In the genomic region with DNA sequence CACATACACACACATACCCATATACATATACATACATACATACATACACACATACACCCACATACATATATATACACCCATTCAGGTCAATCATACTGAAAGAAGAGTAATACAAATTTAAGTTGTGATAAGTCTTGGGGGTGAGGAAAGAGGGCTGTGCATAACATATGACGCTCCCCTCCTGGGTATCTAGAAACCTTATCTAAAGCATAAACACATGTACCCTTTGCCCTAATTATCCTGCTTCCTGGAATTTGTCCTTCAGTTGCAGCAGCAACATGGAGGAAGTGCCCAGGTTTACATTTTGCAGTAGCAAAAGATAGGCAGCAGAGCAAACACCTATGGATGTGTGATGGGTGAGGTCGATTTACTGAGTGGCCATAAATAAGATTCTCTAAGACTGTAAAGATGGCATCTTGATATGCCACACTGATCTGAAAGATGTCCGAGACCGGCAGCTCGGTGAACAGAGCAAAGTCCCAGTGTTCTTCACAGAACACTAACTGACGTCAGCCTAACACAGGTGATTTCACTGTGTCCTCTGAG, we compare ENCODE assay signal across 19 mouse cellular contexts.
"Had no signal": no experiment of that assay in that cellular context is flagged by ENCODE, and none has a peak within 500 bp of the region (broad histone marks: within the 10 kb centered on the region; RNA-seq: fewer than 3 reads in every experiment).

No protein-coding gene starts in this region.

- DNase-seq: kidney, adult 18-20 months; kidney, adult 9 months; kidney, postnatal 14 days; layer of hippocampus, adult 9-11 months; liver; liver, embryonic 13.5 days; lung, embryonic 14.5 days; lung, postnatal 10 days; lung, postnatal 4 days; midbrain, embryonic 14.5 days; right cerebral cortex, postnatal 4 days; spleen, adult 18-20 months; thymus, adult 18-20 months; thymus, postnatal 36 days had no signal

- H3K27ac ChIP-seq: layer of hippocampus, adult 2 months; limb, embryonic 10.5 days; limb, embryonic 13.5 days; liver, embryonic 13.5 days; stomach, embryonic 15.5 days had no signal

- H3K9ac ChIP-seq: limb, embryonic 13.5 days; liver, embryonic 13.5 days; lung, embryonic 14.5 days; stomach, embryonic 15.5 days had no signal

- H3K4me3 ChIP-seq: layer of hippocampus, adult 2 months; limb, embryonic 10.5 days; limb, embryonic 13.5 days; liver, embryonic 13.5 days; stomach, embryonic 15.5 days had no signal

- H3K4me1 ChIP-seq: limb, embryonic 10.5 days; stomach, embryonic 15.5 days had no signal

- H3K36me3 ChIP-seq: limb, embryonic 10.5 days; limb, embryonic 13.5 days; liver, embryonic 13.5 days; stomach, embryonic 15.5 days had no signal

- H3K27me3 ChIP-seq: limb, embryonic 13.5 days; liver, embryonic 13.5 days; stomach, embryonic 15.5 days had no signal

- H3K9me3 ChIP-seq: limb, embryonic 10.5 days; limb, embryonic 13.5 days; liver, embryonic 13.5 days; stomach, embryonic 15.5 days had no signal

- H3K4me2 ChIP-seq: limb, embryonic 13.5 days; liver, embryonic 13.5 days; lung, embryonic 14.5 days; midbrain, embryonic 11.5 days; stomach, embryonic 15.5 days had no signal
